Mouse (Mus musculus): ENCODE results near the gene Irgq. TPM values are rescaled to one million over a fixed set of nuclear protein-coding genes. Genes with fewer than 3 reads are reported as not detected.
A peak's percentile ranks its signal among the peaks of the same experiment; 100 is the strongest.
"Not testable (repeated sequence)": the region's sequence is repeated elsewhere in the genome, so short reads cannot be mapped to it uniquely, and the experiment has no call there.

The Irgq gene
- polyA plus RNA-seq, 1 experiment from 2014 or later = 31.8 TPM

DNA sequence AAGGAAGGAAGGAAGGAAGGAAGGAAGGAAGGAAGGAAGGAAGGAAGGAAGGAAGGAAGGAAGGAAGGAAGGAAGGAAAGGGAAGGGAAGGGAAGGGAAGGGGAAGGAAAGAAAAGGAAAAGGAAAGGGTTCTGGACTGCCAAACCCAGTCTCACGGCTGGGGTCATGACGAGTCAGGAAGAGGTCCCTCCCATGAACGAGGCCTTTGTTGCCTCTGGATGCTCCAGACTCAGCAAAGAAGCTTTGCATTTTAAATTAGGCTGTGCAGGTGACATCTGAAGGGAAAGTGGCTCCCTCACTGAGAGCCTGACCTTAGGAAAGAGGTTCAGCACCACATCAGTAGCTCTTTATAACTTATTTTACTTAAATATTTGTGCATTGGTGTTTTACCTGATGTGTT lies 11.4 kb upstream of the Irgq start:
- H3K4me1 ChIP-seq = no peaks in the 10 kb centered on the region
- no peak overlapping the region for H3K4me3 ChIP-seq
- H3K4me2 ChIP-seq = no peak overlapping the region
- H3K36me3 ChIP-seq (replicated peaks) = peaks cover 15% of the 10 kb centered on the region
- WGBS = 9% methylated on average over 3 of the region's 3 CpGs
- H3K9ac ChIP-seq = no peak overlapping the region
- H3K27ac ChIP-seq = no peak overlapping the region
- H3K27me3 ChIP-seq (replicated peaks) = no peaks in the 10 kb centered on the region
- ATAC-seq (replicated peaks) = no peak
- no peaks in the 10 kb centered on the region for H3K9me3 ChIP-seq

DNA sequence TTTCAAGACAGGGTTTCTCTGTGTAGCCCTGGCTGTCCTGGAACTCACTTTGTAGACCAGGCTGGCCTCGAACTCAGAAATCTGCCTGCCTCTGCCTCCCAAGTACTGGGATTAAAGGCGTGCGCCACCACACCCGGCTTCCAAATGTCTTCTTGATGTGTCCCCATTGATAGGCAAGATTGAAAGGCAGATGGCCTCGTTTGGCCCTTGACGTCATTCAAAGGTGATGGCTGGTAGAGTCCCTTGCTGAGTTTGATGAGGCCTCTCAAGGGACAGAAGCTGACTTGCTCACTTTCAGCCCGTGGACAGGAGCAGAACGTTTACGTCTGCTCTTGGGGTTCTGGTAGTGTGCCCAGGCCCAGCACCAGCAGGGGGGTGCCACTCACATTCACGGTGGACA lies 10.4 kb upstream of the Irgq start:
- WGBS = 89% methylated on average over 10 of the region's 10 CpGs

DNA sequence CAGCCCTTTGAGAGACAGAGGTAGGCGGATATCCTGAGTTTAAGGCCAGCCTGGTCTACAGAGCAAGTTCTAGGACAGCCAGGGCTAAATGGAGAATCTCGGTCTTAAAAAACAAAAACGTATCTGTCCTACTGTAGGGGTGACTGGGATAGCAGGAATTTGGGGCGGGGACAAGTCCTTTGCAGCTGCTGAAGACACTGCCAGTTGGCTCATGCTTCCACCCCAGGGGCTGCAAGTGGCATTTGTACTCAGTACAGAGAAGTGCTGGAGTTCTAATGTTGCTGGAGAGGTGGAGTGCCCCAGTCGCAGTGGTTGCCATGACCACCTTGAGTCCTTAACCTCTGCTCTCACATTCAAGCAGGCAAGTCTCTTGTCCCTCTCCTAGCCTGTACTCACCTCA lies 7.7 kb upstream of the Irgq start:
- 60% methylated on average over 5 of the region's 5 CpGs for WGBS
- no peak for ATAC-seq (replicated peaks)
- H3K9me3 ChIP-seq = no peaks in the 10 kb centered on the region

More for the DNA sequence above, 10.4 kb upstream of the Irgq start:
- not testable (repeated sequence) for H3K4me2 ChIP-seq; H3K9ac ChIP-seq; H3K27me3 ChIP-seq (replicated peaks); H3K36me3 ChIP-seq (replicated peaks); ATAC-seq (replicated peaks); H3K4me1 ChIP-seq; H3K27ac ChIP-seq; H3K9me3 ChIP-seq; H3K4me3 ChIP-seq

DNA sequence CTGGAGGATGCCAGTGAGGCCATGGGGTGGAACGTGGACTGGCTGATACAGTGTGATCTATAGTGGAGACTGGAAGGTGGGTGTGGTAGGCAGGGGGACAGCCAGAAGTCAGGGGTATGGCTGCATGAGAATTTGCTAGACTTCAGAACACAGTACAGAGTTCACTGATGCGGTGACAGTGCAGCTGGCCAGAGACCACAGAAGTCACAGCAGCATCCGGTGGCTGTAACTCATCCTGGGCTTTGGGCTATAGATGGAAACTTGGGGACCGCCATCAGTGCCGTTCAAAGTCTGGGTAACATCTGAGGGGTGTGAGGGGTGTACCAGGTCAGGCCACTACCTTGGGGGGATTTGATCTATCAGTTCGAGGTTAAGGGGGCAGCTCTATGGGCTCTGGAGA lies 6.8 kb upstream of the Irgq start:
- Histone ChIP-seq H3K27ac (no peak overlapping the region), H3K9ac (no peak overlapping the region), H3K36me3 (replicated peaks) (no peaks in the 10 kb centered on the region), H3K27me3 (replicated peaks) (no peaks in the 10 kb centered on the region), H3K4me2 (no peak overlapping the region), H3K9me3 (no peaks in the 10 kb centered on the region), H3K4me3 (no peak overlapping the region), H3K4me1 (no peaks in the 10 kb centered on the region)
- 90% methylated on average over 6 of the region's 6 CpGs for WGBS
- no peak for ATAC-seq (replicated peaks)

More for the DNA sequence above, 7.7 kb upstream of the Irgq start:
- Histone ChIP-seq H3K27ac (no peak overlapping the region), H3K4me3 (no peak overlapping the region), H3K4me2 (no peak overlapping the region), H3K36me3 (replicated peaks) (no peaks in the 10 kb centered on the region), H3K4me1 (no peaks in the 10 kb centered on the region), H3K9ac (no peak overlapping the region), H3K27me3 (replicated peaks) (no peaks in the 10 kb centered on the region)

DNA sequence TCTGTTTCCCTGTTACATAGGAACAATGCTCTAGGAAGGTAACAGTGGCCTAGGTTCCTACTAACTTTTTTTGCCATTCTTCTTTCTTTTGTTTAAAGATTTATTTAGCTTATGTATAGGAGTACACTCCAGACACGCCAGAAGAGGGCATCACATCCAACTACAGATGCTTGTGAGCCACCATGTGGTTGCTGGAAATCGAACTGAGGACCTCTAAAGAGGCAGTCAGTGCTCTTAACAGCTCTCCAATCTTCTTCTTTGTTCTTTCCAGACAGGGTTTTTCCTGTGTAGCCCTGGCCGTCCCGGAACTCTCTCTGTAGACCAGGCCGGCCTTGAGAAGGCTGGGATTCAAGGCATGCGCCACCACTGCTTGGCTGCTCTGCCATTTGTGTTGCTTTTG lies 5.5 kb upstream of the Irgq start:
- 84% methylated on average over 6 of the region's 6 CpGs for WGBS
- Histone ChIP-seq H3K4me1 (peaks cover 8% of the 10 kb centered on the region), H3K9ac (no peak overlapping the region), H3K4me3 (no peak overlapping the region), H3K27ac (no peak overlapping the region), H3K27me3 (replicated peaks) (no peaks in the 10 kb centered on the region), H3K4me2 (no peak overlapping the region), H3K9me3 (no peaks in the 10 kb centered on the region), H3K36me3 (replicated peaks) (no peaks in the 10 kb centered on the region)
- ATAC-seq (replicated peaks) = no peak

DNA sequence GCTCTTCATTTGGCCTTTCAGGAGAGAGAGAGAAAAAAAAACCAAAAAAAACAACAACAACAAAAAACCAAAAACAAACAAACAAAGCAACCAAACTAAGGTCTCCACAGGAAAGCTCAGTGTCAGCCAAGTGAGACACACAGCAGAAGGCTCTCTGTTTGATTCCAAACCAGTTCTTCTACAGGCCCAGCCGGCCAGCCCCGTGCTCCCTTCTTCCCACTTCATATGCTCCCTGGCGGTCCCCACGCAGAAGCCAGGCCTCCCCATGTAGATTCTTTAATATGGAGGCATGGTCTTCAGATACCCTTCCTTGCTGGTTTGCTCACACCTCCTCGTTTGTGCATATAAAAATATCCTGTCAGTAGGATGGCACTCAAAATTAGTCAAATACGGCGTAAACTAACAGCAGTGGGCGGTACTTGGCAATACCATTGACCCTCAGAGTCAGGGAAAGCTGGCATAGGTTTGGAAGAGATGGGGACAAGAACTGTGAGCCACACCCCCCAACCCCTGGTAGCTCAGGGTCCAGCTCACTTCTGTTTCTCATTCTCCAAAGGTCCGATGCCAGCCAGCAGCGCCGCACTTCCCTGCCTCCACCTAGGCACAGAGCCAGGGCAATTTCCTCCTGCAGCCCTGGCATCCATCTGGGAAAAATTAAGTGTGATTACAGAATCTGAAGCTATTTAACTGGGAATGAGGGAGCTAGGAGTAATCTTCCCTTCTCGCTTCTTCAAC lies 4.6 kb upstream of the Irgq start:
- H3K27me3 ChIP-seq (replicated peaks) = no peaks in the 10 kb centered on the region
- no peak overlapping the region for H3K4me2 ChIP-seq
- H3K9ac ChIP-seq = no peak overlapping the region
- WGBS = 91% methylated on average over 12 of the region's 12 CpGs
- ATAC-seq (replicated peaks) = no peak
- no peak overlapping the region for H3K27ac ChIP-seq
- H3K9me3 ChIP-seq = no peaks in the 10 kb centered on the region
- H3K4me1 ChIP-seq = peaks cover 8% of the 10 kb centered on the region
- H3K4me3 ChIP-seq = no peak overlapping the region
- no peaks in the 10 kb centered on the region for H3K36me3 ChIP-seq (replicated peaks)

DNA sequence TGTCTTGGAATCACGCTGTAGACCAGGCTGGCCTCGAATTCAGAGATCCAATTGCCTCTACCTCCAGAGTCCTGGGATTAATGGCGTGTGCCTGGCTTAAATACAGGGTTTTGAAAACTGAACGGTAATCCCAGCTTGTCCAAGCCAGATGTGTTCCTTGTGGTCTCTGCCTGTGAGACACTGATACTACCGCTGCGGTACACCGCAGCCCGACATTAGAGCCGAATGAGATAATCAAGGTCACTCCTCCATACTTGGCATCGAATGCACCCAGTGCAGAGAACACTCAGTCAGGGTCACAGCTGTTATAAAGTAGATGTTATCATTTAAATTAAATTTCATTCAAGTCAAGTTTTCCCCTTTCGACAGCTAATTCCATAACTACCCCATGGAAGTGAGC lies 1.6 kb upstream of the Irgq start:
- Histone ChIP-seq H3K27me3 (replicated peaks) (no peaks in the 10 kb centered on the region), H3K9ac (no peak overlapping the region), H3K36me3 (replicated peaks) (peaks cover 8% of the 10 kb centered on the region), H3K27ac (no peak overlapping the region), H3K4me2 (no peak overlapping the region), H3K4me3 (no peak overlapping the region), H3K9me3 (no peaks in the 10 kb centered on the region), H3K4me1 (peaks cover 30% of the 10 kb centered on the region)
- ATAC-seq (replicated peaks) = no peak
- WGBS = 89% methylated on average over 11 of the region's 11 CpGs

DNA sequence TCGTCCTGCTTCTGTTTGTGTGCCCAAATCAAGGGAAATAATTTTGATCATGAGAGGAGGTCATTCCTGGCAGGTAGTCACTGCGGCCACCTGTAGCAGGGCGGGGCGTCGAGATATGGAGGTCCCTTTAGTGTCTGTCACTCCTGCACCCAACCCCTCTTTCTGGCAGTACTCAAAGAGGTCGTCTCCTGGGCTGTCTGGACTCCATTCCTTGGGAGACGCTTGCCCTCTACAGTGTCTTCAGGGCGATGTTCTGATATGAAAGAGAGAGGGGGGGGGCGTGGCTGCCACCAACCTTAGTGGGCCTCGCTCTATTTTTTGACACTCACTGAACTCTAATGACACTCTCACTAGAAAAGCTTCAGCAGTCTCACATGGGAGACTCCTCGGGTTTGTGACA lies 909 bp upstream of the Irgq start:
- Histone ChIP-seq H3K9ac (peak overlapping the region; percentile 63), H3K36me3 (replicated peaks) (peaks cover 12% of the 10 kb centered on the region), H3K4me3 (peak overlapping the region; percentile 67), H3K9me3 (no peaks in the 10 kb centered on the region), H3K27ac (peak overlapping the region; percentile 94), H3K27me3 (replicated peaks) (no peaks in the 10 kb centered on the region), H3K4me2 (peak overlapping the region; percentile 85), H3K4me1 (peaks cover 37% of the 10 kb centered on the region)
- peak; percentile 15; the same call in 1 of the 2 replicates for ATAC-seq (replicated peaks)
- 62% methylated on average over 11 of the region's 11 CpGs for WGBS

DNA sequence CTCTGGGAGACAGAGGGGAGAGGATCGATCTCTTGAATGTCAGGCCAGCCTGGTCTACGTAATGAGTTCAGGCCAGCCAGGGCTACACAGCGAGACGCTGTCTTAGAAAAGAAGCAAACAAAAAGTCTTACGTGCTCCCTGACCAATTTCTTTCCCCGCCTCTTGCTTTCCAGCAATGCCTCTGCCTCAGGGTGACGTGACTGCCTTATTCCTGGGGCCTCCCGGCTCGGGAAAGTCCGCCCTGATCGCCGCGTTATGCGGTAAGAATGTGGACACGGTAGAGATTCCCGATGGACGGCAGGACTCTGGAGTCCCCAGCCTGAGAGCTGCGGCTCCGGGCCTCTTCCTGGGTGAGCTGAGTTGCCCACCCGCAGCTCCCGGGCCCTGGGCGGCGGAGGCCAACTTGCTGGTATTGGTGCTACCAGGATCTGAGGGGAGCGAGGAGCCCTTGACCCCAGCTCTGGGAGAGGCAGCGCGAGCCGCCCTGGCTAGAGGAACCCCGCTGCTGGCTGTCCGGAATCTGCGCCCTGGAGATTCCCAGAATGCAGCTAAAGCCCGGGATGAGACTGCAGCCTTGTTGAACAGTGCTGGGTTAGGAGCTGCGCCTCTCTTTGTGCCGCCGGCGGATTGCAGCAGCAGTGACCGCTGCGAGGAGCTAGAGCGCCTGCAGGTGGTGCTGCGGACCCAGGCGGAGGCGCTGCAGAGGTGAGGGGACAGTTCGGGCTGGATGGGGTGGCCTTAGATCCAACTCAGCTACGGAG lies 902 bp downstream of the Irgq start:
- peak; percentile 40 for ATAC-seq (replicated peaks)
- Histone ChIP-seq H3K27ac (peak overlapping the region; percentile 94), H3K27me3 (replicated peaks) (no peaks in the 10 kb centered on the region), H3K4me1 (peaks cover 43% of the 10 kb centered on the region), H3K9ac (peak overlapping the region; percentile 90), H3K9me3 (no peaks in the 10 kb centered on the region), H3K4me2 (peak overlapping the region; percentile 85), H3K36me3 (replicated peaks) (peaks cover 18% of the 10 kb centered on the region), H3K4me3 (peak overlapping the region; percentile 67)
- WGBS = under 1% methylated on average over 43 of the region's 43 CpGs

DNA sequence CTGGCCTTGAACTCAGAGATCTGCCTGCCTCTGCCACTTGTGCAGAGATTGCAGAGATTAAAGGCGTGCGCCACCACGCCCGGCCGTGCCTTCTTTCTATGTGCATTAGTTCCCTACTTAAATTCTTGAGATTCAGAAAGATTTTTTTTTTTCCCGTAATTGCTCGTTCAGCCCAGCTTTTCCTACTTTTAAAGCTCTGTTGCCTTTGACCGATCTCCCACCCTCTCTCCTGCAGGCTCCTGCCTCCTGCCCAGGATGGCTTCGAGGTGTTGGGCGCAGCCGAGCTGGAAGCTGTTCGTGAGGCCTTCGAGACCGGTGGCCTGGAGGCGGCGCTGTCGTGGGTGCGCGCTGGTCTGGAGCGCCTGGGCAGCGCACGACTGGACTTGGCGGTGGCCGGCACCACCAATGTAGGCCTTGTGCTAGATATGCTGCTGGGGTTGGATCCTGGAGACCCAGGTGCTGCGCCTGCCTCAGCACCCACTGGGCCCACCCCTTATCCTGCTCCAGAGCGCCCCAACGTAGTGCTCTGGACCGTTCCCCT lies 2.6 kb downstream of the Irgq start:
- H3K36me3 ChIP-seq (replicated peaks) = peaks cover 18% of the 10 kb centered on the region

DNA sequence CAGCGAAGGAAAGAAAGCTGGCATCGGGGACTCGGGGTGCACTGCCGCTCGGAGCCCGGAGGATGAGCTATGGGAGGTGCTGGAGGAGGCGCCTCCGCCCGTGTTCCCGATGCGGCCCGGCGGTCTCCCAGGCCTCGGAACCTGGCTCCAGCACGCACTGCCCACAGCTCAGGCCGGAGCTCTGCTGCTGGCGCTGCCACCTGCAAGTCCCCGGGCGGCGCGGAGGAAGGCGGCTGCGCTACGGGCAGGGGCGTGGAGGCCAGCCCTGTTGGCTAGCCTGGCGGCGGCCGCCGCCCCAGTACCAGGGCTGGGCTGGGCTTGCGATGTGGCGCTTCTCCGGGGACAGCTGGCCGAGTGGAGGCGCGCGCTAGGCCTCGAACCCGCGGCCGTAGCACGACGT lies 3.3 kb downstream of the Irgq start:
- Histone ChIP-seq H3K27ac (no peak overlapping the region), H3K4me3 (no peak overlapping the region), H3K4me2 (peak overlapping the region; percentile 14; the same call in 1 of the 2 replicates), H3K27me3 (replicated peaks) (no peaks in the 10 kb centered on the region), H3K9ac (no peak overlapping the region), H3K9me3 (no peaks in the 10 kb centered on the region), H3K4me1 (peaks cover 46% of the 10 kb centered on the region), H3K36me3 (replicated peaks) (peaks cover 18% of the 10 kb centered on the region)
- ATAC-seq (replicated peaks) = no peak
- WGBS = 25% methylated on average over 42 of the region's 42 CpGs

More for the DNA sequence above, 2.6 kb downstream of the Irgq start:
- Histone ChIP-seq H3K9me3 (no peaks in the 10 kb centered on the region), H3K4me2 (no peak overlapping the region), H3K27me3 (replicated peaks) (no peaks in the 10 kb centered on the region), H3K4me1 (peaks cover 44% of the 10 kb centered on the region), H3K27ac (no peak overlapping the region), H3K4me3 (no peak overlapping the region), H3K9ac (no peak overlapping the region)
- 63% methylated on average over 28 of the region's 28 CpGs for WGBS
- ATAC-seq (replicated peaks) = no peak

DNA sequence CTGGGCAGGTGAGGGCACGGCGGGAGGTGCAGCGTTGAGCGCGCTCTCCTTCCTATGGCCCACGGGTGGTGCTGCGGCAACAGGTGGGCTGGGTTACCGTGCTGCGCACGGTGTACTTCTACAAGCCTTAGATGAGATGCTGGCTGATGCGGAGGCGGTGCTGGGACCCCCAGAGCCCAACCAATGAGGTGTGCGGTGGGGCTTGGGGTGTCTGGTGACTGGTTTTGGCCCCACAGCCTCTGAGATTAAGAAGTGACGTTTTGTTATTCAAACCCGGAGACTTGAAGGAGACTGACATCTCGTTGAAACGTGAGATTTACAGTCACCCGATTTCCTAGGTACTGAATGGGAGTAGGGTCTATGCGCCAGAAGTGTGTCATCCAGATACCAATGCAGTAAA lies 3.8 kb downstream of the Irgq start:
- Histone ChIP-seq H3K9ac (no peak overlapping the region), H3K27ac (no peak overlapping the region), H3K9me3 (no peaks in the 10 kb centered on the region), H3K27me3 (replicated peaks) (no peaks in the 10 kb centered on the region), H3K4me2 (peak overlapping the region; percentile 14; the same call in 1 of the 2 replicates), H3K36me3 (replicated peaks) (peaks cover 18% of the 10 kb centered on the region), H3K4me1 (peaks cover 43% of the 10 kb centered on the region), H3K4me3 (no peak overlapping the region)
- WGBS = 30% methylated on average over 19 of the region's 19 CpGs
- ATAC-seq (replicated peaks) = no peak
